Mouse (Mus musculus) effector memory CD4-positive, alpha-beta T cell, adult 5 months (primary cell): Measurements from ENCODE around the gene Cd8b1. TPM values are rescaled to one million over a fixed set of nuclear protein-coding genes. Genes with fewer than 3 reads are reported as not detected.

Experiments
- polyA plus RNA-seq: library from polyadenylated mRNA; unstranded; fragments of 100-300 nt; shearing (Covaris generic); gene quantifications from one replicate; pipeline ENCODE4 v1.2.1, GENCODE M21; 2017

The Cd8b1 gene
- 13.5 TPM for polyA plus RNA-seq

GRCm38 (mm10) chr6:71322491-71322921, at the start of gene Cd8b1:
Gene Cd8b1 (plus strand): TSS chr6:71322788.

GRCm38 (mm10) chr6:71321826-71322283, 733 bp upstream of the Cd8b1 start, which contains the start of gene Smyd1:
Gene Smyd1 (minus strand): TSS chr6:71322233.

GRCm38 (mm10) chr6:71373249-71373775, 50.7 kb downstream of the Cd8b1 start, which contains the start of gene Cd8a:
Gene Cd8a (plus strand): TSS chr6:71373427.

Other genes starting within 250 kb of the Cd8b1 start
- gene Thnsl2, start 178.3 kb upstream of the Cd8b1 start, polyA plus RNA-seq = 1.4 TPM
- gene Fabp1, start 123.0 kb upstream of the Cd8b1 start, polyA plus RNA-seq = not detected
- 48.1 TPM for gene Krcc1, start 51.1 kb upstream of the Cd8b1 start, polyA plus RNA-seq
- gene Smyd1, start 555 bp upstream of the Cd8b1 start, polyA plus RNA-seq = not detected
- gene Cd8a, start 50.6 kb downstream of the Cd8b1 start, polyA plus RNA-seq = not detected
- 36.2 TPM for gene Rmnd5a, start 117.8 kb downstream of the Cd8b1 start, polyA plus RNA-seq
- gene Rnf103, start 171.1 kb downstream of the Cd8b1 start, polyA plus RNA-seq = 59.0 TPM
- 56.9 TPM for gene Chmp3, start 221.0 kb downstream of the Cd8b1 start, polyA plus RNA-seq